Mouse (Mus musculus) myocyte (in vitro differentiated cells): Measurements from ENCODE around the gene Tmem132d. TPM values are rescaled to one million over a fixed set of nuclear protein-coding genes. Genes with fewer than 3 reads are reported as not detected.

ENCODE experiments used
- H3K27me3 ChIP-seq: one replicate; pipeline ENCODE4 v1.6.1; 2011; ENCODE audit not compliant: control insufficient read depth, insufficient read depth, insufficient read length
- H3K36me3 ChIP-seq: one replicate; pipeline ENCODE4 v1.6.1; 2011; ENCODE audit not compliant: control insufficient read depth, insufficient read depth
- H3K4me2 ChIP-seq: one replicate; pipeline ENCODE4 v1.6.1; 2011; ENCODE audit warnings: low read depth, control low read depth
- H3K4me3 ChIP-seq: one replicate; pipeline ENCODE4 v1.5.1; 2011; ENCODE audit warnings: mild to moderate bottlenecking, control low read depth, moderate library complexity
- H3K79me2 ChIP-seq: one replicate; pipeline ENCODE4 v1.6.1; 2011; ENCODE audit not compliant: control insufficient read depth, insufficient read depth
- H3ac ChIP-seq: one replicate; pipeline ENCODE4 v1.6.1; 2011; ENCODE audit not compliant: control insufficient read depth, insufficient read length
- CEBPB ChIP-seq: IDR thresholded peaks from 2 replicates; pipeline ENCODE4 v1.6.1; 2011; ENCODE audit warnings: mild to moderate bottlenecking, moderate library complexity; ENCODE audit not compliant: poor library complexity, insufficient read depth, severe bottlenecking
- E2F4 ChIP-seq: IDR thresholded peaks from one replicate; pipeline ENCODE4 v1.6.1; 2011; ENCODE audit warnings: mild to moderate bottlenecking, control low read depth, moderate library complexity; ENCODE audit not compliant: insufficient read depth
- MAX ChIP-seq: IDR thresholded peaks from one replicate; pipeline ENCODE4 v1.6.1; 2011; ENCODE audit warnings: low read depth, mild to moderate bottlenecking, control low read depth
- MYOD1 ChIP-seq, 3 experiments: IDR thresholded peaks; one replicate each; pipeline ENCODE4 v1.6.1; 2011; ENCODE audit warnings: control low read depth in 2 of 3, low read depth in 2 of 3, mild to moderate bottlenecking in 2 of 3, moderate library complexity in 1 of 3; ENCODE audit not compliant: insufficient read length in 2 of 3, control insufficient read depth in 1 of 3
- MYOG ChIP-seq, 3 experiments: IDR thresholded peaks; one replicate each; pipeline ENCODE4 v1.6.1; 2011; ENCODE audit warnings: control low read depth in 2 of 3, low read depth in 2 of 3, mild to moderate bottlenecking in 2 of 3; ENCODE audit not compliant: insufficient read length in 2 of 3, control insufficient read depth in 1 of 3, insufficient read depth in 1 of 3
- POLR2A ChIP-seq: IDR thresholded peaks from one replicate; pipeline ENCODE4 v1.6.1; 2011; ENCODE audit warnings: low read depth, mild to moderate bottlenecking, control low read depth, moderate library complexity; ENCODE audit not compliant: insufficient read length
- POLR2AphosphoS2 ChIP-seq: IDR thresholded peaks from one replicate; pipeline ENCODE4 v1.6.1; 2011; ENCODE audit warnings: low read depth, control low read depth; ENCODE audit not compliant: insufficient read length
- REST ChIP-seq: IDR thresholded peaks from one replicate; pipeline ENCODE4 v1.6.1; 2011; ENCODE audit warnings: mild to moderate bottlenecking, control low read depth, moderate library complexity; ENCODE audit not compliant: insufficient read depth, insufficient read length
- SRF ChIP-seq: IDR thresholded peaks from one replicate; pipeline ENCODE4 v1.6.1; 2011; ENCODE audit warnings: low read depth; ENCODE audit not compliant: control insufficient read depth, insufficient read length
- TCF12 ChIP-seq: IDR thresholded peaks from one replicate; pipeline ENCODE4 v1.6.1; 2011; ENCODE audit warnings: mild to moderate bottlenecking, control low read depth; ENCODE audit not compliant: poor library complexity, insufficient read depth, severe bottlenecking
- TCF3 ChIP-seq: IDR thresholded peaks from one replicate; pipeline ENCODE4 v1.6.1; 2011; ENCODE audit warnings: low read depth, control low read depth; ENCODE audit not compliant: insufficient read length
- USF1 ChIP-seq: IDR thresholded peaks from one replicate; pipeline ENCODE4 v1.6.1; 2011; ENCODE audit warnings: low read depth, mild to moderate bottlenecking, control low read depth, moderate library complexity
- polyA plus RNA-seq: library from polyadenylated mRNA; unstranded; fragments of >200 nt; fragmentation: generic; extraction: Trizol; gene quantifications from one replicate; pipeline ENCODE4 v1.2.1, GENCODE M21; 2012; ENCODE audit warnings: missing spikeins

The Tmem132d gene
- polyA plus RNA-seq, 1 experiment: not detected

DNA sequence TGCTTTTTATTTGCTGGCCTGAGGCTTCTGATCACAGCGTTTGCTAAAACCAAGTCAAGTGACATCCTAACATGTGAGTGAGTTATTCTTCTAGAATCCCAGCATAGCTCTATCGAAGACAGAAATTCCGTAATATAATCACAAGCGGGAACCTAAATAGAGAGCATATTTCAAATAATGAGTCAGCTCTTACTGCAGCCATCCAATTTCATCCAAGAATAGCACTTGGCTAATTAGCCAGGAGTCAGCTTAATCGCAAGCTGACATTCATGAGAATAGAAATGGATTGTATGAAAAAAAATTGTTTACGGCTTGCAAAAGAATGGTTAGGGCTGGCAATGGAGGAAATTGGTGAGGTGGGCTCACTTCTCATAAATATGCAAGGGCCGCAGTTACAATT is 63.8 kb downstream of the Tmem132d start:
- Histone ChIP-seq H3K27me3 (no peaks in the 10 kb centered on the region), H3K4me3 (no peak overlapping the region), H3K4me2 (no peak overlapping the region), H3K36me3 (no peaks in the 10 kb centered on the region), H3K79me2 (no peaks in the 10 kb centered on the region), H3ac (no peak overlapping the region)
- TF ChIP-seq SRF: no peak

DNA sequence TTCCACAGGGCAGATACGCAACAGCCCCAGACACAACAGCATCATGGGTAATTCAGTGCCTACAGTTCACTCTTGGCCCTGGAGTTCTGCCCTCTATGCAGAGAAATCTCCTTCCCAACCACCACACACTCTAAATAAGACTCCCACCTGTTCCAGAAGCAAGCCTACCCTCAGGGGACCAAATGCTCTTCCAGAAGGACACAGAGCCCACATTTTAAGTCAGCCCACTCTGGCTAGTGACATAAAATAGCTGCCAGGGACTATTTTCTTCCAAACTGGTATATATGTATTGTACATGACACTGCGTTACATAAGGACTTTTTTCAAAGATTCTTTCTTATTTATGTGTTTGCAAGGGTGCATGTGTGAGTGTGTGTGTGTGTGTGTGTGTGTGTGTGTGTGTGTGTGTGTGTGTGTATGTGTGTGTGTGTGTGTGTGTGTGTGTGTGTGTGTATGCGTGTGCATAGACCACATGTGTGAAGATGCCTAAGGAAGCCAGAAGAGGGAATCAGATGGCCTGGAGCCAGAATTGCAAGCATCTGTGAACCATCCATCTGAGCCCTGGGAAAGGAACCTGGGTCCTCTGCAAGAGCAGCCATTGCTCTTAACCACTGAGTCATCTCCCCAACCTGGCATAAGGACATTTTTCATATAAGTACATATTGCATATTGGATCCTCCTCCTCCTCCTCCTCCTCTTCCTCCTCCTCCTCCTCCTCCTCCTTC is 67.5 kb downstream of the Tmem132d start:
- H3K4me2 ChIP-seq: no peak overlapping the region

DNA sequence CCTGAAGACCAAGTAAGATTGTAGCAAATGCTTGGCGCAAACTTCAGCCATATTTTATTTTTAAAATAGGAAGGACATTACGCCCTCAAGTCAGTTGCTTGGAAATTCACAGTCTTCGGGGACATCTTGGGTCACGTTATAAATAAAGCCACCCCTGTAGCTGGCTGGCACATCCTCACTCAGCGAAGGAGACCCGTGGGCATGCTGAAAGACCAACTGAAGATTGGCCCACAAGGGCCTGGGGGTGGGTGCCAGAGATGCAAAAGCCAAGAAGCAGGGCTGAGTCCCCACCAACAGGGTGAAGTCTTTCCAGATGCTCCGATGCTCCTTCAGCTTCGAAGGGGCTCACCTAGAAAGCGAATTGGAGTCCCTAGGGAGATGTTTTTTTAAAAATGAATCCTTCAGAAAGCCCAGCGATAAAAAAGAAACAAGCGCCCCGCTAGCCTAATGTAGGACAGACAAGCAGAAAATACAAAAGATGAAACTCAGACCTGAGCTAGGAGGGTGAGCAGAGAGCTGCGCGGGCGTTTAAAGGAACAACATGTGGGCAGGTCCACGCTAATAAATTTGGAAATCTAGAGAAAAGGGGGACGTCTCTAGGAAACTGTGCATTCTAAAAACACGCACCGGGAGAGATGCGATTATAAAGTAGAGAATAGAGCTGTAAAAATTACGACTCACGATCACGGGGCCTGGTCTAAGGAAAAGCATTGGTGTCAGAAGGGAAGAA is 71.8 kb downstream of the Tmem132d start:
- no peaks in the 10 kb centered on the region for H3K27me3 ChIP-seq
- H3K4me3 ChIP-seq: no peak overlapping the region
- no peaks in the 10 kb centered on the region for H3K79me2 ChIP-seq
- H3K36me3 ChIP-seq: no peaks in the 10 kb centered on the region
- no peak overlapping the region for H3ac ChIP-seq
- no peak overlapping the region for H3K4me2 ChIP-seq
- TF ChIP-seq TCF12 (no peak), MAX (no peak), TCF3 (no peak), SRF (no peak), CEBPB (no peak), USF1 (no peak), MYOG (IDR thresholded peaks at IDR 0.05; ENCODE audit: control insufficient read depth in 1 of 3, insufficient read depth in 1 of 3, insufficient read length in 2 of 3, low read depth in 2 of 3) (no peak)

More for the DNA sequence above, 67.5 kb downstream of the Tmem132d start:
- TF ChIP-seq CEBPB (no peak), MYOG (IDR thresholded peaks at IDR 0.05; ENCODE audit: control insufficient read depth in 1 of 3, insufficient read depth in 1 of 3, insufficient read length in 2 of 3, low read depth in 2 of 3) (no peak), USF1 (no peak), POLR2AphosphoS2 (no peak), SRF (no peak), MYOD1 (IDR thresholded peaks at IDR 0.05; ENCODE audit: control insufficient read depth in 1 of 3, insufficient read length in 2 of 3, low read depth in 2 of 3) (no peak), MAX (no peak), TCF12 (no peak), E2F4 (no peak), TCF3 (no peak), POLR2A (no peak), REST (no peak)
- Histone ChIP-seq H3K4me3 (no peak overlapping the region), H3ac (no peak overlapping the region), H3K27me3 (no peaks in the 10 kb centered on the region), H3K79me2 (no peaks in the 10 kb centered on the region), H3K36me3 (no peaks in the 10 kb centered on the region)

DNA sequence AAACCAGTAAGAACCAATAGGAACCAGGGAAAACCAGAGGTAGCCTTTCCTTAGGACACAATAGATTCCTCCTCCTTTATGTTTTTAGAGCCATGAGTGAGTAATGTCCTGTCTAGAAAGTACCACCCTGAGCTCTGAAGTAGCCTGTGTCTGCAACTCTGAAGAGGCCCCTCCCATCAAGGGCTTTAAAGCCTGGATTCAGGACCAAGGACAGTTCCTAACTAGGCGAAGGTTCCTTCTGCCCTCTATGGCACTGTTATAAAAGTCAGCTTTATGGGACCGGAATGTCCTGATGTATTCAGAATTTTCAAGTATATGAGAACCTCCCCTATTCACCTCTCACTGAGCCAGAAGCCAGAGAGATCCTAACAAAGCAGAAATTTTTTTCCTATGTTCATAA is 84.0 kb downstream of the Tmem132d start:
- Histone ChIP-seq H3K79me2 (no peaks in the 10 kb centered on the region), H3K4me2 (no peak overlapping the region), H3ac (no peak overlapping the region), H3K27me3 (no peaks in the 10 kb centered on the region), H3K4me3 (no peak overlapping the region), H3K36me3 (no peaks in the 10 kb centered on the region)
- TF ChIP-seq USF1 (no peak), E2F4 (no peak), TCF3 (no peak), MYOG (IDR thresholded peaks at IDR 0.05; ENCODE audit: control insufficient read depth in 1 of 3, insufficient read depth in 1 of 3, insufficient read length in 2 of 3, low read depth in 2 of 3) (no peak), TCF12 (no peak), CEBPB (no peak)

DNA sequence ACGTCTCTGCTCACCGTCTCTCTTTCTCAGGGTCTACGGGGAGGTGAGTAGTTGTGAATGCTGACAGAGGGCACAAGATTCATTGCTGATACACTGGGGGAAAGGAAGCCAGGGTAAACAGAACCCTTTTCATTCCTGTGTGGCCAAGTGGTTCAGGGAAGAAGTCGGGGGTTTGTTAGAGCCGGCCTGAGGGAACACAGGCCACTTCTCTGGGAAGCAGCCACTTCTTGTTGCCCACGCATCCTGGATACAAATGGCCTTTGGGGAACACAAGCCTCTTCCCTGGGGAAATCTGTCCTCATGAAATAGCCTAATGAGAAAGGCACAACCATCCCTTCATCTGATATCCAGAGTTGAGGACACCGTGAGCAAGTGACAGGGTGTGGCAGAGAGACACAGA is 96.0 kb downstream of the Tmem132d start:
- Histone ChIP-seq H3K79me2 (no peaks in the 10 kb centered on the region), H3K4me2 (no peak overlapping the region), H3ac (no peak overlapping the region), H3K4me3 (no peak overlapping the region), H3K27me3 (no peaks in the 10 kb centered on the region), H3K36me3 (no peaks in the 10 kb centered on the region)
- TF ChIP-seq REST: no peak
- no peak for TF ChIP-seq CEBPB
- TF ChIP-seq MYOD1 (IDR thresholded peaks at IDR 0.05; ENCODE audit: control insufficient read depth in 1 of 3, insufficient read length in 2 of 3, low read depth in 2 of 3): no peak
- no peak for TF ChIP-seq POLR2AphosphoS2
- no peak for TF ChIP-seq E2F4
- TF ChIP-seq MYOG (IDR thresholded peaks at IDR 0.05; ENCODE audit: control insufficient read depth in 1 of 3, insufficient read depth in 1 of 3, insufficient read length in 2 of 3, low read depth in 2 of 3): no peak
- TF ChIP-seq USF1: no peak
- no peak for TF ChIP-seq TCF3
- no peak for TF ChIP-seq SRF
- no peak for TF ChIP-seq TCF12
- no peak for TF ChIP-seq POLR2A
